ENCODE assay signal across 7 mouse cellular contexts in genomic region chr17:83985333-83985790, GRCm38 (mm10).
DNase-seq lines count a peak whose midpoint lies in the region; TF ChIP-seq lines count a peak whose summit lies in the region.

No protein-coding gene starts in this region.

- H3K4me3 ChIP-seq in thymus, adult 2 months (ENCODE audit: control insufficient read depth, insufficient read depth, low read length), result 0 out of 2 replicates have a peak overlapping the region, but pooled peaks have one; percentile 2
- H3K4me3 ChIP-seq in lung, adult 2 months (replicated peaks; ENCODE audit: extremely low read depth, low read depth, low read length), result no peak overlapping the region

- peaks cover 46% of the 10 kb centered on the region for H3K4me1 ChIP-seq in thymus, adult 2 months (replicated peaks; ENCODE audit: control insufficient read depth, insufficient read depth, low read length)
- peaks cover 40% of the 10 kb centered on the region for H3K4me1 ChIP-seq in lung, adult 2 months (ENCODE audit: control insufficient read depth, insufficient read depth, low read length)

- peak overlapping the region; percentile 71; the same call in 1 of the 2 replicates for H3K27ac ChIP-seq in thymus, adult 2 months (ENCODE audit: control insufficient read depth, insufficient read depth, low read length)

- 14% methylated on average over 17 of the region's 17 CpGs for WGBS in thymus, adult 2 months
- 53% methylated on average over 17 of the region's 17 CpGs for WGBS in lung, adult 2 months

- TF ChIP-seq POLR2A in thymus, adult 2 months (IDR thresholded peaks at IDR 0.05; ENCODE audit: control insufficient read depth, extremely low read depth, insufficient read depth, low read length, poor library complexity), result no peak
- no peak for TF ChIP-seq POLR2A in lung, adult 2 months (IDR thresholded peaks at IDR 0.05; ENCODE audit: borderline replicate concordance, extremely low read depth, low read depth, low read length)

- no peak for DNase-seq in thymus, adult 2 months
- DNase-seq in thymus, adult 18-20 months, result no peak
- peak; percentile 77 for DNase-seq in heart, adult 8-10 months (ENCODE audit: low spot score)
- peak; percentile 60 to 72 for DNase-seq in kidney, postnatal 4 days
- peak; percentile 51 for DNase-seq in splenic B cell, adult 2 months (ENCODE audit: low read depth, low spot score)
- DNase-seq in cerebellum, postnatal 10 days, result no peak
- DNase-seq in lung, adult 2 months, result no peak

- TF ChIP-seq CTCF in thymus, adult 2 months (IDR thresholded peaks at IDR 0.05; ENCODE audit: borderline replicate concordance, control insufficient read depth, extremely low read depth, insufficient read depth, low read length, poor library complexity), result no peak
- no peak for TF ChIP-seq CTCF in lung, adult 2 months (IDR thresholded peaks at IDR 0.05; ENCODE audit: insufficient read depth, low read length)

- no peaks in the 10 kb centered on the region for H3K27me3 ChIP-seq in thymus, adult 2 months (ENCODE audit: control insufficient read depth, insufficient read depth, low read length)
- H3K27me3 ChIP-seq in splenic B cell, adult 2 months (ENCODE audit: control insufficient read depth, insufficient read depth, low read length, poor library complexity, severe bottlenecking), result no peaks in the 10 kb centered on the region

- no peaks in the 10 kb centered on the region for H3K36me3 ChIP-seq in thymus, adult 2 months (ENCODE audit: control insufficient read depth, insufficient read depth, low read length)
- no peaks in the 10 kb centered on the region for H3K36me3 ChIP-seq in splenic B cell, adult 2 months (ENCODE audit: control insufficient read depth, insufficient read depth, low read length, poor library complexity, severe bottlenecking)

Comparison
In these comparisons a context has a peak if more than half of its experiments do, and no peak if none do; other contexts are left out.
1. DNase-seq: peak in heart, adult 8-10 months (single experiment), kidney, postnatal 4 days (2 of 2) and splenic B cell, adult 2 months (single experiment); none in thymus, adult 2 months (single experiment), thymus, adult 18-20 months (0 of 2), cerebellum, postnatal 10 days (0 of 2) and lung, adult 2 months (single experiment).